Mouse (Mus musculus) left cerebral cortex, adult 11 months (tissue): ENCODE data around the gene Cd276.

Experiments
- DNase-seq: peaks from one replicate; pipeline ENCODE4 v3.0.0; 2022; ENCODE audit warnings: low spot score

Cd276 gene

GRCm38 (mm10) chr9:58550928-58551327 is 4.3 kb downstream of the Cd276 start:
- DNase-seq: no peak

- no peak for DNase-seq
These were observed 5.5 kb downstream of the Cd276 start for GRCm38 (mm10) chr9:58549694-58550093.

- DNase-seq: no peak
These were observed 6.3 kb downstream of the Cd276 start for GRCm38 (mm10) chr9:58548897-58549296.

- no peak for DNase-seq
These were observed 8.4 kb downstream of the Cd276 start for GRCm38 (mm10) chr9:58546630-58547360.

GRCm38 (mm10) chr9:58545428-58545827 is 9.8 kb downstream of the Cd276 start:
- no peak for DNase-seq

- no peak for DNase-seq
These were observed 10.3 kb downstream of the Cd276 start for GRCm38 (mm10) chr9:58544879-58545324.

GRCm38 (mm10) chr9:58541895-58542338 is 13.3 kb downstream of the Cd276 start:
- no peak for DNase-seq

- no peak for DNase-seq
These were observed 15.4 kb downstream of the Cd276 start for GRCm38 (mm10) chr9:58539886-58540285.

GRCm38 (mm10) chr9:58537774-58538173 is 17.5 kb downstream of the Cd276 start:
- DNase-seq: no peak

- DNase-seq: no peak
These were observed 19.6 kb downstream of the Cd276 start for GRCm38 (mm10) chr9:58535447-58536134.

GRCm38 (mm10) chr9:58534766-58535165 is 20.5 kb downstream of the Cd276 start:
- no peak for DNase-seq

- no peak for DNase-seq
These were observed 21.9 kb downstream of the Cd276 start for GRCm38 (mm10) chr9:58533322-58533721.

- DNase-seq: no peak
These were observed 23.0 kb downstream of the Cd276 start for GRCm38 (mm10) chr9:58532236-58532635.

- no peak for DNase-seq
These were observed 24.8 kb downstream of the Cd276 start for GRCm38 (mm10) chr9:58530407-58530806.

GRCm38 (mm10) chr9:58527841-58528240 is 27.4 kb downstream of the Cd276 start:
- no peak for DNase-seq

GRCm38 (mm10) chr9:58525108-58525507 is 30.1 kb downstream of the Cd276 start:
- no peak for DNase-seq

GRCm38 (mm10) chr9:58521883-58522423 is 33.3 kb downstream of the Cd276 start:
- no peak for DNase-seq

- DNase-seq: no peak
These were observed 34.2 kb downstream of the Cd276 start for GRCm38 (mm10) chr9:58520816-58521581.

GRCm38 (mm10) chr9:58519953-58520352 is 35.3 kb downstream of the Cd276 start:
- DNase-seq: no peak

GRCm38 (mm10) chr9:58517866-58518750 is 37.1 kb downstream of the Cd276 start:
- no peak for DNase-seq

GRCm38 (mm10) chr9:58516480-58516879 is 38.8 kb downstream of the Cd276 start:
- no peak for DNase-seq
